Mouse (Mus musculus): ENCODE results near the gene Tada1.

GRCm38 (mm10) chr1:166330752-166331151 is 48.1 kb upstream of the Tada1 start:
- no peak for TF ChIP-seq POLR2A (IDR thresholded peaks at IDR 0.05; ENCODE audit: insufficient read depth, low read depth, low read length)
- TF ChIP-seq CTCF (IDR thresholded peaks at IDR 0.05; ENCODE audit: insufficient read depth, low read depth, low read length): no peak

Measured in olfactory bulb, adult 2 months (tissue).